Mouse (Mus musculus) right cerebral cortex, postnatal 4 days (tissue): ENCODE data around the gene Nfe2l2.

Experiments used
- DNase-seq: peaks from one replicate; pipeline ENCODE4 v3.0.0-alpha.2; 2022

Gene Nfe2l2

DNA sequence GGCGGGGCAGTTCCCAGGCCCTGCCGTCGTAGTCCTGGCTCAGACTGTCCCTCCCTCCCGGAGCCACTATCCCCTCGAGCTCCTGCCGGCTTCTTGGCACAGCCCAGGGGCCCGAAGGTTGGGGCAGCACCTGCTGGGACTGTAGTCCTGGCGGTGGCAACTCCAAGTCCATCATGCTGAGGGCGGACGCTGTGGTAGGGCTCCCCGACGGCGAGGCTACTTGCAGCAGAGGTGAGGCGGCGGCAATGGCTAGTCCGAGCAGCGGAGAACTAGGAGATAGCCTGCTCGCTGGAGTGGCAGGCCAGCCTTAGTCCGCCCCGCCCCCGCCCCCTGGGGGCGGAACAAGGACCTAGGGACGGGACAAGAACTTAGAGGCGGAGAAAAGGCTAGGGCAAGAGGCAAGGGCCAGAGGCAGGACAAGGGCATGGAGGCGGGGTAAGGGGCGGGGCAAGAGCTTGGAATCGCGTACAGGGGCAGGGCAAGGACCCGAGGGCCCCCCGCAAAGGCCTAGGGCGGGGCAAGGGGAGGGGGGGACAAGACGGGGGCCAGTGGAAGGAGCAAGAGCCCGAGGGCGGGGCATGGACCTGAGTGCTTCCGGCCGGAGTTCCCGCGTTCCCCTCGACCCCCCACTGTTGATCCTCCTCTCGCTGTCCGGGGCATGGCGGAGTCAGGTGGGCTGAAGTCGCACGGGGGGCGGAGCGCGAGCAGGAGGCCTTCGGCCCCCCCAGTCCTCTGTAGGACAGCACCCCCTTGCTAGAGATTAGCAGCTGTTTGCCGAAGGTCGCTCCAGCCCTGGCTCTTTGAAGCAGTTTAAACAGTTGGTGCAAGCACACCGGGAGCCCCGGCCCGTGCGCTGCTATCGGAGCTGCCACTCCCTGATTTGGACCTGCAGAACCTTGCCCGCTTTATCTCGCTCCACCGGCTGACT lies at the start of gene Nfe2l2:
Gene Nfe2l2 (minus strand): TSS at position 408 of the 928 bp plus-strand sequence.
- DNase-seq = peak; percentile 66

DNA sequence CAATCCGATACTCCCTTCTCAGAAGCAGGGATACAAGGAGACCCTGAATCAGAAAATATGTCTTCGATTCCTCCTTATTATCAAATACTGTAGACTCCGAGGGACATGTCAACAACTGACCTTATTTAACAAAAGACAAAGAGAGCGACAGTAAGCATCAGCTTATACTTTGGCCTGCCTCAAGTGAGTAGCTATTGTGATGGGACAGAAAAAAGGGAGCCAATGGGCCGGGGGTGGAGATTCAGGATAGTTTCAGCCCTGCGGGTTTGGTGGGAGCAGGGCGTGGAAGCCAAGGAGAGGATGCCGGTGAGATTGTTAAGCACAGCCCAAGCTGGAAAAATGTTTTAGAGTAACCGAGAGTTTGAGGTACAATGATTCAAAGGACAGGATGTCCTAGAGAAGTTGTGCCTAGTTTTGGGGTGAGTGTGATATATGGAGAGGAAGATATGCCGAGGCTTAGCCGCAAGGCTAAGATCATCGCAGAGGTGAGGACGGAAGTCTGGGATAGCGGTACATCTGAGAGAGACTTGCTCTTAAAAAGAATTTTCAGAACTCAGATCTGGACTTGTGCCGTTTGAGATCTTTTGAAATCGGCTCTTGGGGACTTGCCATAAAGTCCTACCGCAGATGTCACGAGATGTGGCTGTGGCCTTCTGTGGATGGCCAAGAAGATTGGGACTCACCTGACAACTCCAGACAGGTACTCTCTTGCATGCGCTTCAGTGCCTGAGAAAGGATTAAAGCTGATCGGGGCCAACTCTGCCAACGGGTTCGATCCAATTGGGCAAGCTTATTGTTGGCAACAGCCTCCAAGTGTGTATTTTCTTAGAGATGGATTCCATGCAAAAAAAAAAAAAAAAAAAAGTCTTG lies 48.1 kb upstream of the Nfe2l2 start:
- DNase-seq = no peak

DNA sequence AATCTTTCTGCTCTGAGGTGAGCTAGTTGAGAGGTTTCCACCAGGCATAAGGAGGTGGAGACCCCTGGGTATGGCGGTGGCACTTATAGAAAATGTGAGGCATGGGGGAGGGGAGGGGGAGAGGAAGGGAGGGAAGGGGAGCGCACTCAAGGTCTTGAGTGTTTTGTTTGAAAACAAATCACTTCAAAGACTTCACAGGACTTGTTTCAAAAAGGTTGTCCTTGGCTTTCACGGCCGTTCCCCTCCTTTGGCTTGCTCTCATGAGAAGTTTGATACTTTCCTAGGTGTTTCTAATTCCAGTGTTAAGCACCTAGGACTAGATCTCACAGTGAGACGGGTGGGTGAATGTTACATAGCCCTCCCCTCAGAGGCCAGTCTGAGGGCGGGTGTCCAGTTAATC lies 47.5 kb upstream of the Nfe2l2 start:
- no peak for DNase-seq

DNA sequence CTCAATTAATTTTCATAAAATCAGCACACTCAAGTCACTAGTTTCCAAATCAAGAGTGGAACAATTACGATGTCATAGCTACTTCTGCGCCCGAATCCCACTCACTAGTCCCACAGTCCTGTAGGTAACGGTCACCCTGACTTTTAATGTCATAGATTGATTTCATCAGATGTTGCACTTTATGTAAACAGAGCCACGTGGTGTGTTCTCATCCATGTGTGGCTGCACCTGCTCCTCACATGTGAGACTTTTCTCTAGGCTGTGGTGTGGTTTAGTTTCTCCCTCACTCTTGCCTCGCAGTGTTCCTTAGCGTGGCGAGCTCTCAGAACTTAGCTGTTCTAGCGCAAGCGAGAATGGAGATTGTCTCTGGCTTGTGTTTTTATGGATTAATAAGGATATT lies 46.4 kb upstream of the Nfe2l2 start:
- no peak for DNase-seq

DNA sequence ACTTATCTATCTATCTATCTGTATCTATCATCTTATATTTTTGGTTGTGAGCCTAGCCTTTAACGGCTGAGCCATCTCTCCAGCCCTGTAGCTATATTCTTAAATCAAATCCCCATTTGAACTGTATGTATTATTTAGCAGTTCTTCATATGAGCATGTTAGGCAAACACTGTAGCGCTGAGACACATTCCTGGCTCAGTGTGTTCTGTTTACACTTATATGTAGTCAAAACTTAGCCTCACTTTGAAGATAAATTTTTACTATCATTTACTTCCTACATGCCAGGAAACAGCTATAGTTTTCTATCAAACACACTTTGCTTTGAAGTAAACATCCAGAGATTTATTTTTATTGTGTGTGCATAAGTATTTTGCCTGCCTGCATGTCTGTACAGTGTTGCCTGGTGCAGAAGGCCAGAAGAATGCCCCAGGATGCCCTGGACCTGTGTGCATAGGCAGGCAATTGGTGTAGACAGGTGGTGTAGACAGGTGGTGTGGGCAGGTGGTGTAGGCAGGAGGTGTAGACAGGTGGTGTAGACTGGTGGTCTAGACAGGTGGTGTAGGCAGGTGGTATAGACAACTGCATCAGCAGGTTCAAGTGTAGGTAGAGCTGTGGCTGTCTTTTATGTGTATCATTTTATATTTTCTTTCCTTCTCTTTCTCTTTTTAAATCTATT lies 45.7 kb upstream of the Nfe2l2 start:
- DNase-seq = no peak

DNA sequence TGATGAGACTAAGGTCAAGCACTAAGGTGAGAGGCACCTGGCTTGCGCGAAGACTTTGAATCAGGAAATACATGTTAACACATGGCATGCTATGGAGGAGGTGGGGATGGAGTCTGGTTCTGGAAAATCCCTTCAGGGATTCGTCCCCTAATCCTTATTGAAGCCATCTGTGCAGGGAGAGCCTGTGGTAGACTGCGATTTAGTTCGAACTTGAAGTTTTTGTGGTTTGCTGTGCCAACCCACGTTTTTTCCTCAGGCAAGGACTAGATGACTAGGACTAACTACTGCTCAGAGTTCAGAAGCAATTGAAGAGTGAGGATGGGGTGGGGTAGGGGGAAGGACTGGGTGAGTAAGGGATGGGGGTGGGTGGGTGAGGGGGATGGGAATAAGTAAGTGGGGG lies 44.4 kb upstream of the Nfe2l2 start:
- DNase-seq = no peak

DNA sequence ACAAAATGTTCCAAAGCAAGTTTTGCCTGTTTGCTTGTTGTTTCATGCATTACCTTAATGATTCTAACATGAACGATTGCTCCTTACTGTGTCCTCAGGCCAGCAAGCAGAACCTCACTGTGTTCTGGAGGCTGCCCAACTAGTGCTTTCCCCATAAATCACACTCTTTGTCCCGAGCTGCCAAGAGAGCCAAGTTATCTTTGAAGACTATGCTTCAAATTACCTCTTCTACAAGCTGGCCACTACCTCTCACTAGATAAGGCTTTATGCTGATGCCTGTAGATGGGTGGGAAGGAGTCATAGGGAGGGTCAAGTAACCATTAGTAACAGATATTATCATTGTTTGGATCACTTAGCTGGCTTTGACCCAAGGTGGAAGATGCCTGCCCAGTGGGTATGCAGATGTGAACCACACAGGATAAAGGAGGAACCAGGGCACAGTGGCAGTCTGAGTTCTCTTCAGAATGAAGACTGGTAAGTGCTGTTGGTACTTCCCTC lies 32.6 kb upstream of the Nfe2l2 start:
- no peak for DNase-seq

DNA sequence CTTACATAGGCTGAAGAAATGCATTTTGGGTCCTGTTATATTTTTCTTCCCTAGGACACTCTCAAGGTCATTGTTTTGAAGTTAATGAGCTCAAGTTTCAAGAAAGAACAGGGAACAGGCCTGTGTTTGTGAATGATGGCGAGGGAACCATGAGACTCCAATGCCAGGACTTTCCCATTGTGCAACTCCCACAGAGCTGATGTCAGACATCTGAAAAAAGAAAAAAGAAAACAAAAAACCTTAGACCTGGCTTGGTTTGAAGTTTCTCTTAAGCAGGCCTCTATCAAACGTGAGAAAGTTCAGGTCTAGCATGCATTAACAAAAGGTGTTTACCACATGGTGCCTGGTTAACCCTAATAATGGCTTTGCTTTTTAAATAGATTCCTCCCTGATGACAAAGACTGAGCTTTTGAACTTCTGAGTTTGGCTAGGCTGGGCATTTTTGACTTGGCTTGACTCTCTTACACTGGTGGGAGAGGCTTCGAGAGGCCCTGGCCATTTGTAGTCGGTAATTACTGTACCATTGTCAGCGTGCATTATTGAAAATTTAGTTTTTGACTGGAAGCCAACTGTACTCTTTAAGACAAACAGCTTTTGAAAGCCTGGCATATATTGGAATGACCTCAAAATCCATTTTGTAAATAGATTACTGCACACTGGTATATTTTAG lies 29.9 kb upstream of the Nfe2l2 start:
- no peak for DNase-seq

DNA sequence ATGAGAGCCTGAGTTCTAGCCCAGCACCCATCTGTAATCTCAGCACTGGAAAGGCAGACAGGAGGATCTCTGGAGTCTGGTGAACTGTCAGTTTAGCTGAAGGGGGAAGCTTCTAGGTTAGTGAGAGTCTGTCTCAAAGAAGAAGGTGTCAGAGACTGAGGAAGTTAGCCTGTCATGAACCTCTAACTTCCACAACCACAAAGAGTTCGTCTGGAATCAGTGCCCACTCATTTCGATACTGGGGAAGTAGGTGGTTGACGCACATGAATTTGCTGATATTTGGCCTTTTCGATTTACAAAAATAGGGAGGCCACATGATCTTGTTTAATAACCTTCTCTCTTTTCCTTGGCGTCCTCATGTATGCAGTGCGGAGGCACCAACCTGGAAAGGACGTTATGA lies 28.7 kb upstream of the Nfe2l2 start:
- no peak for DNase-seq

DNA sequence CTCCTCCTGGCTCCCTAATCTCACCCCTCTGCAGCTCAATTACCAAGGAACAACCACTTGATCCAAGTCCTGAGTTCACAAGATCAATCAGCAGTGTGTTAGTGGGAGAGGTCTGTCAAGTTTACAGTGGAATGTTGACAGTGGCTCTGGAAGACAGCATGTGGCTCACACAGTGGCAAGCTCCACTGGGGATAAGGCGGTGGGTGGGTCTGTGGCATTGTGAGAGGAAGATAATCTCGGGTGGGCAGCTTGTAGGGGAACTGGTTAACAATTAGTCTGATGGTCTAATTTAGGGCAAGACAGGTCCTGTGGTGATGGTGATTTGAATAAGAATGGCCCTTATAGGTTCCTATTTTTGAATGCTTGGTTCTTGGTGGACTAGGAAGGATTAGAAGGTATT lies 27.5 kb upstream of the Nfe2l2 start:
- DNase-seq = no peak

DNA sequence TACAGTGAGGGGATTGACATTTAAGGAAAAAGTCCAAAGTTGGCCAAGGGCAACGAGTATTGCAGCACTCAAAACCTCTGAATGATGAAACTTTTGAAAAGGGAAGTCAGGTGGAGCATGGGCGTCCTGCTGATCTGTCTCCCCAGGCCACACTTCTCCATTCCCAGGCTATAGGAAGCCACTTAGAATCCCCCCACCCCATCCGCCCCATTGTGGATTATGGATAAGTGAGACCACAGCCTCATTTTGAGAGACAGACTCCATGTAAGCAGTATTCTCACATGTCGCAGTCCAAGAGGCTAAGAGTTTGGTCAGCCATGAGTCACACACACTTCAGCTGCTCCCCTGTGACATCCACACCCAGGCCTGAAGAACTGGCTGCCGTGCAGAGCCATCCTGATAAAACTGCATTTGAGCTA lies 26.8 kb upstream of the Nfe2l2 start:
- DNase-seq = no peak

DNA sequence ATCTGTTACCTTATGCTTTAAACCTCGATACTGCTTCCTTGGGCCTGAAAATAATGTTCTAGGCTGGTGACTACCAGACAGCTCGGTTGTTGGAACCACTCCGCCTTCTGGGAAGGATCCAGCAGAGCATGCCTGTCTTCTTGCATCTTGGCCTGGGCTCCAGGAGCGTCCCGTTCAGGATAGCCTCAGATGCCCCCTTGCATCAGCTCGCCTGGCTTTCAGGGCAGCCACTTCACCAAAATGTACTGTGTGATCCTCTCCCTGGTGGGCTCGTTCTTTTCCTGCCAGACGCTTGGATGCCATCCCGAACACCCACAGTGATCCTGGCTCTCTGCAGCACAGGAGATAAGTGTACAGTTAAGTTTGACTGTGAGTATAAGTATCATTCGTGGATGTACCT lies 25.6 kb upstream of the Nfe2l2 start:
- DNase-seq = no peak

DNA sequence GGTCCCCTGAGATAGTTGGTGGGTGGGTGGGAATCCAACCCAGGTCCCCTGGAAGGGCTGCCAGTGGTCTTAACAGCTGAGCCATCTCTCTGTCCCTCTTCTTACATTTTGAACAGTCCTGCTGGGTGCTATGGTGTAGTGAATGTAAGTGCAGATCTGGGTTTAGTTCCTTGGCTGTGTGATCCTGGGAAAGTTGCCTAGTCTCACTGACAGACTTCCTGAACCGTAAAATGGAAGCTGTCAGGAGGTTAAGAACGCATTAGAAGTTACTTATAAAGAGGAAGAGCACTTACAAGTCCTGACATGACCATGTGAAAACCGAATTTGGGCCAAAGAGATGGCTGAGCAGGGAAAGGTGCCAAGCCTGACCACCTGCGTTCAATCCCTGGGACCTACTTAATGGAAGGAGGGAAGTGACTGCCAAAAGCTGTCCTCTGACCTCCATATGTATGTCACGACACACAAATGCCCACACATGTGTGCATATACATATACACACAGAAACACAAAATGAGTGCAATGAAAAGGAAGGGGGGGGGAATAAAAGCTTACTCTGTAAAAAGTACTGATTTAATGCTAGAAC lies 20.5 kb upstream of the Nfe2l2 start:
- DNase-seq = no peak

DNA sequence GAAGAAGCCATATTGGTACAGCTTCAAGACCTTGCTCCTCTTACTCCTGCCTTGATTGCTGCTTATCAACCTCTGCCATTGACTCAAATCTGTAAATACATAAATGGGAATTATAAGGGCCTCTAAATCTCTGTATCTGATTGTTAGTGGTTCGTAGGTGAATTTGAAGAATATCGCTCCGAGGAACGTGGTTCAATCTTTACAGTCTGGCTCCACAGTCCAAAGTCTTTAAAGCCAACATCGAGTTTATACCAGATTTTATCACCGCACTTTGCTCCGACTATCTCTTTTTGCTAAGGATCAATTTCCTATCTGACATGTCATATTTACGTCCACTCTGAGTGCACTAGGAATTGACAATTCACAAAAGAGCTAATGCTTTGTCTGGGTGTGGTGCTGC lies 19.0 kb upstream of the Nfe2l2 start:
- DNase-seq = no peak

DNA sequence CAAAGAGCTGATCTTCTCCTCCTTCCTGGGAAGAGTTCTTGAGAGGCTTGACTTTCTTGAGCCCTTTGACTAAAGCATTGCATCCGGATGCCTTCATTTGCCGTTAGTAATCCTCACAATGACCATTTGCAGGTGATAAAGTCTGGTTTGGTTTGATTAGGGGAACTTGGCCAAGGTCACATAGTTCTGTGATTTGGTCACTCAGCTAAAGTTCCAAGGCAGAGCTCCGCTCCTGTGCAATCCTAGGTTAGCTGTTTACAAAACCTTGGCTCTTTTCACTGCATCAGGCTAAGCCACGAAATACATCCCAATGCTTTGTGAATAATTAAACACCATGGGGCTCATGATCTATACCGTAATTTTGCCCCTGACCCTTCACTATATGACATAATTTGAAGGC lies 18.5 kb upstream of the Nfe2l2 start:
- no peak for DNase-seq

DNA sequence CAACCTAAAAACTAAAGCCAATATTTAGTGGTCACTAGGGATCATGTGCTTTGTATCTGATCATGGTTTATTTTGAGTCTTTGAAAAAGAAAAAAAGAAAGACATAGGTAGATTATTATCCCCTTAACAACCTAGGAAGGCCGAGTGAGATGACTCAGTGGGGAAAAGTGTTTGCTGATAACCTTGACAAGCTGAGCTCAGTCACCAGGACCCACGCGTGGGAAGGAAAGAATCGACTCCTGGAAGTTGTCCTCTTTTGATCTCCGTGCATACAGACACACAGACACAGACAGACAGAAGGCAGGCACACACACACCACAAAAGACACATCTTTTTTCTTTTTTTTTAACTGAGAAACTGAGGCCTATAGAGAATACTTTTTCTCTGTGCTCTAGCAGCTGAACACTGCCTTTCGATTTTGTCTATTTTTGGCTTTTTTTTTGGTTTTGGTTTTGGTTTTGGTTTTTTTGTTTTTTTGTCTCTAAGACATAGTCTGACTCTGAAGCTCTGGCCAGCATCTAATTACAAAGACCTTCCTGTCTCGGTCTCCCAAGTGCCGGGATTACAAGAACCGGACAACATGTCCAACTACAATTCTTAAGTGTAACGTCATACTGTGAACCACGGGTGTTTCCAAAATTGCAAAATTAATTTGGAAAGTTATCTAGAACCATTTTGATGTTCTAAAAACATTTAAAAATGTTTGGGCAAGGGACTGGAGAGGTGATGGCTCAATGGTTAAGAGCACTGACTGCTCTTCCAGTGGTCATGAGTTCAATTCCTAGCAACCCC lies 16.0 kb upstream of the Nfe2l2 start:
- no peak for DNase-seq

DNA sequence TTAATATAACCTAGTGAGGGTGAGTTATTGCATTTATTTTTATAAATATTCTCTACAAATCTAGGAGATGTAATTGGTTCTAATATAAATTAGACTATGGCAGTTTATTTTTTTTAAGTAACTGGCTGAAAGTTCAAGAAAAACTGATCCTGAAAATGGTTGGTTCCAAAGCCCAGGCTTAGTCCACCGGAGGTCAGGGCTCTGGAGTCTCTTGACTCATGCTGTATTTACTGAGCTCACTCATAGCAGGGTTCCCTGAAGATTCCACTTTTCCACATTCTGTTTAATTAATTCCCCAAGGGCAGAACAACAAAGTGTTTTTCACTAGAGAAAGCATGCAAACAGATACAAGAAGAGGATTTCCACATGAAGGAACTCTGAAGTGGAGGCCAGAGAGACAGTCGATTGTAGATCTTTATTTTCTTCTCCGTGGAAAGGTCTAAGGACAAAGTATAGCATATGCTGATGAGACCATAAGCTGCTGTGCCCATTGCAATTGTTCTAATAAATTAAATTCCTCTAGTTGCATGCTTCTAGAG lies 15.0 kb upstream of the Nfe2l2 start:
- DNase-seq = no peak

DNA sequence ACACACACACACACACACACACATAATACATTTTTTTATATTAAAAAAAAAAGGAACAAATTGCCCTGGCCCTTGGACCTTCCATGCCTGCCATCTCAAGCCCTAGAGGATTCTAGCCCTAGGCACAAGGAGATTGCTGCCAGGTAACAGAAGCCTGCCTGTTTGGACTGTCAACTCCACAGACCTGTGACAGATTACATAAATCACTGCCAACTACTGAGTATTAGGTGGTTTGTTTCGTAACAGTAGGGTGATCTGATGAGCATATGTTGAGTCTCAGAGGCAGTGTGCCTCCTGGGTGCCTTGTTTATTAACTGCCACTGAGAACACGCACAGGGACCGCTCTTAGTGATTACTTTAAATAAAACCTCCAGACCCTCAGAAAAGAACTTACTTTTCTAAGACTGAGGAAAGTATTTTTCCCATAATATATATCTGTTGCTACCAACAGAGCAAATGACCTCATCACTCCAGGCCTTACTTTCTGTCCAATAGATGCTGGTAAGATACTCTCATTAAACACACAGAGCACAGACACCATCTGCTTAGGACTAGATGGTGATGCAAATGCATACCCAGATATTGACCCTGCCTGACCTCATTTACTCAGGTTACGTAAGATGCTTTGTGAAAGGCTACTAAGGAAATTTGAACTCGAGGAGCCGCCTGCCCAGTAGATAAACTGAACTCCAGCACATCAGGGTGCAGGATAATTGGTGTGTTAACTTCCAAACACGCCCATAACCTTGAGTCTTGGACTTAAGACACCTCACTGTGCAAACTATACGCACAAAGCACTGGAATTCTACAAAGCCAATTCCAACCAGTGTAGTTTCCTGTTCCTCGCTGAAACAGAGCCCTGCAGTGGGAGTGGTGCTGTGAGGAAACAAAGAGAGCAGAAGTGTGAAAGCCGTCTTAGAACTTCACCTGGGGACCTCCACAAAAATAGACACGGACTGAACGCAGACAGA lies 11.9 kb upstream of the Nfe2l2 start:
- DNase-seq = no peak

DNA sequence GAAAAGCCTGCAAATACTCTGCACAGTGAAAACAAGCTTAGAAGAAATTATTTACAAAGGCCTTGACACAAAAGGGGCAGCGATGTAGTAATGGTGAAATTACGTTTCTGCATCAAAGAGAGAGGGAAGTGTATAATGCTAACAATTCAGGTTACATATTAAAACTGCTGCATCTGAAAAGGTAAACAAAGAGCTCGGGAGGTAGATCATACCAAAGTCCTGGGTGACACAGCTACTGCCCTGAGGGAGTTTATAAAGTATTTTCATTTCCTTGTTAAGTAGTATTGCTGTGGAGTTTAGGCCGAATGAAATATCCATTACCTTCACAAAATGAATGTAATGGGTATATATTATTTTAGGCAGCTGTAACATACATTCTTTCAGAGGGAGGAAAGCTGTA lies 10.3 kb upstream of the Nfe2l2 start:
- no peak for DNase-seq

DNA sequence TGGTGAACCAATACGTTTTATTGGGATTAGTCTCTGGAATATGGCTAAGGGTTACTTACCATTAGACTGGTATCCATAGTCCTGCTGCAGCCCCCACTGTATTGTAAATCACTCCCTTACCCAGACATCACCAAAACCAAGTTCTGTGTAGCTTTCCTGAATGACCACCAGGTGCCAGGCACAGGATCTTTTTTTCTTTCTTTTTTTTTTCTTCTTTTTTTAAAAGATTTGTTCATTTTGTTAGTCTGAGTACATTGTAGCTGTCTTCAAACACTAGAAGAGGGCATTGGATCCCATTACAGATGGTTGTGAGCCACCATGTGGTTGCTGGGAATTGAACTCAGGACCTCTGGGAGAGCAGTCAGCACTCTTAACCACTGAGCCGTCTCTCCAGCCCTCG lies 8.6 kb upstream of the Nfe2l2 start:
- DNase-seq = no peak
